Mouse (Mus musculus): Measurements from ENCODE around the gene Chchd1. TPM values are rescaled to one million over a fixed set of nuclear protein-coding genes. Genes with fewer than 3 reads are reported as not detected.
"Not testable (repeated sequence)": the region's sequence is repeated elsewhere in the genome, so short reads cannot be mapped to it uniquely, and the experiment has no call there.

Gene Chchd1
- polyA plus RNA-seq, 1 experiment from 2014 or later, result 236 TPM

DNA sequence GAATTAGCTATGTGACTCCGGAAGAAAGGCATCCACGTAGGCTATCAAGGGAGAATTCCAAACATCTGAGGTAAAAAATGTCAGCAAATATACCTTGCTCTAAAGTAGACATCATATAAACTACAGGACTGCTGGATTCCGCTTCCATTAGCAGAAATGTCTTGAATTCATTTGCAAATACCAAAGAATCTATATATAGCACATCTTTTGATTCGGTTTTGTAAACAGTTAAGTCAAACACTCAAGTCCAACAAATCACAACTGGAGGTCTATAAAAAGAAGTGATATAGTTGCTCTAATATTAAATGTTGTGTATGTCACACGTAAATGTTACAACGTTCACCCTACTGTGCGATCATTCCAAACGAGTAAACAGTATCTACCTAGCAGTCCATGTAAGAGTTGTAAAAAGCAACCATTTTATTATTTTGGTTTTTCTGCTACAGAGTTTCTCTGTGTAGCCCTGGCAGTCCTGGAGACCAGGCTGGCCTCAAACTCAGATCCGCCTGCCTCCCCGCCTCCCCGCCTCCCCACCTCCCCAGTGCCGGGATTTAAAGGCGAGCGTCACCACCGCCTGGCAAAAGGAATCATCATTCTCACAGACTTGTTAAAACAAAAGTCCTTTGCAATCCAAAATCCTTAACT lies 588 bp upstream of the Chchd1 start:
- 8% methylated on average over 15 of the region's 15 CpGs for WGBS
- H3K9ac ChIP-seq, result peak overlapping the region; percentile 95
- peaks cover 42% of the 10 kb centered on the region for H3K4me1 ChIP-seq (replicated peaks)
- 0 out of 2 replicates have a peak, but pooled peaks have one; percentile 9 for ATAC-seq (ENCODE audit: insufficient number of reproducible peaks, low FRiP score)
- H3K9me3 ChIP-seq (replicated peaks), result no peaks in the 10 kb centered on the region
- H3K27ac ChIP-seq (ENCODE audit: poor library complexity, severe bottlenecking), result peak overlapping the region; percentile 96
- H3K36me3 ChIP-seq, result peaks cover 31% of the 10 kb centered on the region
- peak overlapping the region; percentile 80 for H3K4me2 ChIP-seq
- H3K27me3 ChIP-seq (replicated peaks), result no peaks in the 10 kb centered on the region
- peak overlapping the region; percentile 98 for H3K4me3 ChIP-seq

DNA sequence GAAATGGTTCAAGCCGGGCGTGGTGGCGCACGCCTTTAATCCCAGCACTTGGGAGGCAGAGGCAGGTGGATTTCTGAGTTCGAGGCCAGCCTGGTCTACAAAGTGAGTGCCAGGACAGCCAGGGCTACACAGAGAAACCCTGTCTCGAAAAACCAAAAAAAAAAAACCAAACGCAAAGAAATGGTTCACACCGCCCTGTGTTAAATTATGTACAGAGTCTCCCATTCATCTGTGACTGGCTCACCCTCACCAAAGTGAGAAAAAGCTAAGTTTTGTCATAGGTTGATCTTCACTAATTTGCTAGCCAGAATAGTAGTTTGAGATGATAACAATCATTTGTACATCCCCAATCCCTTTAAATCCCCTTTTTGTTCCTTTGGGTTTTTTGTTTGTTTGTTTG lies 655 bp downstream of the Chchd1 start:
- peak overlapping the region; percentile 96 for H3K27ac ChIP-seq (ENCODE audit: poor library complexity, severe bottlenecking)
- WGBS, result 6% methylated on average over 8 of the region's 8 CpGs
- H3K36me3 ChIP-seq, result peaks cover 22% of the 10 kb centered on the region
- H3K4me1 ChIP-seq (replicated peaks), result peaks cover 32% of the 10 kb centered on the region
- H3K27me3 ChIP-seq (replicated peaks); ATAC-seq (ENCODE audit: insufficient number of reproducible peaks, low FRiP score); H3K9me3 ChIP-seq (replicated peaks): not testable (repeated sequence)
- H3K4me3 ChIP-seq, result peak overlapping the region; percentile 98
- peak overlapping the region; percentile 95 for H3K9ac ChIP-seq
- H3K4me2 ChIP-seq, result peak overlapping the region; percentile 80

DNA sequence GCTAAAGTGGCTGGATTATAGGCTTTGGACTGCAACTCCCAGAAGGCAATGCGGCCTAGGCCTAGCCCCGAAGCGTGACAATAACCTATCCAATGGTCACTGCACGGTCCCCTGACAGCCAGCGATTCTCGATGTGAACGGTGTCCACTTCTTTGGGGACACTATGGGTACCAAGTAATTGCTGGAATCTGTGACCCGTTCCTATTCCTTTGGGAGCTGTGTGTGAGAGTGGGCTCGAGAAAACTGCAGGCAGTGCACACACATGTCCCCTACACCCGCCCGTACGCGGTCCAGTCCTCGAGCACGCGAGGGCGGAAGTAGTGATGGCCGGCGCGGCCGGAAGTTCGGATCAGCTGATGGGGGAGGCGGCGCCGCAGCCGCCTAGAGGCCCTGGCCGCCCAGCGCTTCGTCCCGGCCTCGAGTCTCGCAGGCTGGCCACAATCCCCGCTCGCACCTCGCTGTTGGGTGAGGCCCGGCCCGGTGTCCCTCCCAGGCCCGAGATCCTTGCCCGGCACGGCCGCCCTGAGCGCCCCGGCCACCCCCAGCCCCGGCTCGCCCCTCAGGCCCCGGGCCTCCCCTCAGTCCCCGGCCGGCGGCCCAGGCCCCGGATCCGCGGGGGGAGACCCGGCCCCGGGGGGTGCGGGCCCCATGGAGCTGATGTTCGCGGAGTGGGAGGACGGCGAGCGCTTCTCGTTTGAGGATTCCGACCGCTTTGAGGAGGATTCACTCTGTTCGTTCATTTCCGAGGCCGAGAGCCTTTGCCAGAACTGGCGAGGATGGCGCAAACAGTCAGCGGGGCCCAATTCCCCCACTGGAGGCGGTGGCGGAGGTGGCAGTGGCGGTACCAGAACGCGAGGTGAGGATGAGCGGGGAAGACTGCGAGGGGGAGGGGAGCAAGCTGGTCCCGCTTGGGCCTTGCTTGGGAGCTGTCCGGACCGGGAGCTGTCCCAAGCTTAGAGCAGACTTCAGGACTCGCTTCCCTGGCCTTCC lies 4.7 kb downstream of the Chchd1 start, which contains the start of gene Zswim8:
Zswim8 (plus strand) TSS at position 352 of the 990 bp plus-strand sequence.
- H3K4me3 ChIP-seq, result peak within 1 kb of the TSS; percentile 97
- no peaks in the 10 kb centered on the region for H3K27me3 ChIP-seq (replicated peaks)
- peak within 1 kb of the TSS; percentile 90 for H3K27ac ChIP-seq (ENCODE audit: poor library complexity, severe bottlenecking)
- H3K4me2 ChIP-seq, result peak within 1 kb of the TSS; percentile 84
- peak; percentile 93 for ATAC-seq (ENCODE audit: insufficient number of reproducible peaks, low FRiP score)
- peaks cover 41% of the 10 kb centered on the region for H3K36me3 ChIP-seq
- peak within 1 kb of the TSS; percentile 99 for H3K9ac ChIP-seq
- H3K4me1 ChIP-seq (replicated peaks), result peaks cover 29% of the 10 kb centered on the region
- no peaks in the 10 kb centered on the region for H3K9me3 ChIP-seq (replicated peaks)
- under 1% methylated on average over 75 of the region's 80 CpGs for WGBS

DNA sequence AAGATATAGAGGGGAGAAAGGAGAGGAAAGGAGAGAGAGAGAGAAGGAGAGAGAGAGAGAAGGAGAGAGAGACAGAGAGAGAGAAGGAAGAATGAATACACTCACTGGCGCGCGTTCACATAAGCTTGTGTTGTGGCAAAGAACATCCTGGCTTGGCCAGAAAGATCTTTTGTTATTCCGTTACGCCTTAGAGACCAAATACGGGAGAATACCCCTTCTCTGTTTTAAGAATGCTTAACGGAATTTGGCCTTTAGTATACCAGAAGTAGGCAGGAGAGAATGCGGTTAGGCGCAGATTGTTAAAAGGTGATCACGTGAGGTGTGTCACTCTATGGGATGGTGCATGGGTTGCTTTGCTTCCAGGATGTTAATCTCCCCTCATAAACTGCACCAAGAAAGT lies 5.4 kb downstream of the Chchd1 start:
- ATAC-seq (ENCODE audit: insufficient number of reproducible peaks, low FRiP score), result no peak
- H3K36me3 ChIP-seq, result peaks cover 48% of the 10 kb centered on the region

DNA sequence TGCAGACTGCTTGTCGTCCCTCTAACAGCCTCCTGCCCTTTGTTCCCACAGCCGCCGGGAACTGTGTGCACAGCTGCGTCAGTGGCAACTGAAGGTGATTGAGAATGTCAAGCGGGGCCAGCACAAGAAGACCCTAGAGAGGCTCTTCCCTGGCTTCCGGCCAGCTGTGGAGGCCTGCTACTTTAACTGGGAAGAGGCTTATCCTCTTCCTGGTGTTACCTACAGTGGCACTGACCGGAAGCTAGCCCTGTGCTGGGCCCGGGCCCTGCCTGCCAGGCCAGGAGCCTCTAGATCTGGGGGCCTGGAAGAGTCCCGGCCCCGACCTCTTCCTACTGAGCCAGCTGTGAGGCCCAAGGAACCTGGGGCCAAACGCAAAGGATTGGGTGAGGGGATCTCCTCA lies 11.0 kb downstream of the Chchd1 start:
- H3K4me2 ChIP-seq, result peak overlapping the region; percentile 41
- WGBS, result 31% methylated on average over 11 of the region's 11 CpGs
- H3K27ac ChIP-seq (ENCODE audit: poor library complexity, severe bottlenecking), result peak overlapping the region; percentile 89

More for the DNA sequence above, 5.4 kb downstream of the Chchd1 start:
- H3K27me3 ChIP-seq (replicated peaks), result no peaks in the 10 kb centered on the region
- H3K9ac ChIP-seq, result peak overlapping the region; percentile 99
- peak overlapping the region; percentile 97 for H3K4me3 ChIP-seq
- H3K4me2 ChIP-seq, result peak overlapping the region; percentile 84
- 0 out of 2 replicates have a peak overlapping the region, but pooled peaks have one; percentile 90 for H3K27ac ChIP-seq (ENCODE audit: poor library complexity, severe bottlenecking)
- H3K4me1 ChIP-seq (replicated peaks), result peaks cover 35% of the 10 kb centered on the region
- H3K9me3 ChIP-seq (replicated peaks), result no peaks in the 10 kb centered on the region
- WGBS, result 10% methylated on average over 10 of the region's 10 CpGs

DNA sequence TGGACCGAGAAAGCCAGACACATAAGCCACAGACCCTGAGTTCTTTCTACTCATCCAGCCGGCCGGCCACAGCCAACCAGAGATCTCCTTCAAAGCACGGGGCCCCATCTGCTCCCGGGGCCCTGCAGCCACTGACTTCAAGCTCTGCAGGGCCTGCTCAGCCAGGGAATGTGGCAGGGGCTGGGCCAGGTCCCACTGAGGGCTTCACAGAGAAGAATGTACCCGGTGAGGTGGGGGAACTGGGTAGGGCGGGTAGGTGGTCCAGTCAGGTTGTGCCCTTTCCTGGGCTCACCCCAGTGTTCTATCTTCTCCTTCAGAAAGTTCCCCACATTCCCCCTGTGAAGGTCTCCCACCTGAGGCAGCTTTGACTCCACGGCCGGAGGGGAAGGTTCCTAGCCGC lies 15.6 kb downstream of the Chchd1 start:
- Histone ChIP-seq H3K4me3 (no peak overlapping the region), H3K4me2 (no peak overlapping the region), H3K27me3 (replicated peaks) (no peaks in the 10 kb centered on the region), H3K9ac (no peak overlapping the region), H3K4me1 (replicated peaks) (peaks cover 14% of the 10 kb centered on the region), H3K36me3 (peaks cover 98% of the 10 kb centered on the region), H3K9me3 (replicated peaks) (no peaks in the 10 kb centered on the region), H3K27ac (ENCODE audit: poor library complexity, severe bottlenecking) (no peak overlapping the region)
- WGBS, result 85% methylated on average over 10 of the region's 10 CpGs
- ATAC-seq (ENCODE audit: insufficient number of reproducible peaks, low FRiP score), result no peak

More for the DNA sequence above, 11.0 kb downstream of the Chchd1 start:
- H3K4me3 ChIP-seq, result no peak overlapping the region
- H3K9me3 ChIP-seq (replicated peaks), result no peaks in the 10 kb centered on the region
- peak overlapping the region; percentile 61 for H3K9ac ChIP-seq
- no peaks in the 10 kb centered on the region for H3K27me3 ChIP-seq (replicated peaks)
- peaks cover 90% of the 10 kb centered on the region for H3K36me3 ChIP-seq
- H3K4me1 ChIP-seq (replicated peaks), result peaks cover 40% of the 10 kb centered on the region
- ATAC-seq (ENCODE audit: insufficient number of reproducible peaks, low FRiP score), result peak; percentile 65

DNA sequence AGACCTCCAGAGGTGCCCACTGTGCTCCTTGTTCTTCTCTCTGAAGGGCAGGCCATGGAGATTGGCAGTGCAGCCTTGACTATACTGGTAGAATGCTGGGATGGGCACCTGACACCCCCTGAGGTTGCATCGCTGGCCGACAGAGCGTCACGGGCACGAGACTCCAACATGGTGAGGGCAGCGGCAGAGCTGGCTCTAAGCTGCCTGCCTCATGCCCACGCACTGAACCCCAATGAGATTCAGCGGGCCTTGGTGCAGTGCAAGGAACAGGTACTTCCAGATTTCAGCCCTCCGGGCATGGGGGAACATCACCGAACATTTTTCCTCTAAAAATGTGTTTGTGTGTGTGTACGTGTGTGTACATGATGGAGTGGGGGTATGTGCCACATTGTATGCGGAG lies 17.0 kb downstream of the Chchd1 start:
- no peaks in the 10 kb centered on the region for H3K9me3 ChIP-seq (replicated peaks)
- WGBS, result 93% methylated on average over 12 of the region's 12 CpGs
- H3K4me1 ChIP-seq (replicated peaks), result peaks cover 1% of the 10 kb centered on the region; the same call in 1 of the 2 replicates
- no peak for ATAC-seq (ENCODE audit: insufficient number of reproducible peaks, low FRiP score)
- H3K9ac ChIP-seq, result no peak overlapping the region
- no peak overlapping the region for H3K27ac ChIP-seq (ENCODE audit: poor library complexity, severe bottlenecking)
- peaks cover 98% of the 10 kb centered on the region for H3K36me3 ChIP-seq
- H3K27me3 ChIP-seq (replicated peaks), result no peaks in the 10 kb centered on the region
- H3K4me2 ChIP-seq, result no peak overlapping the region
- no peak overlapping the region for H3K4me3 ChIP-seq

DNA sequence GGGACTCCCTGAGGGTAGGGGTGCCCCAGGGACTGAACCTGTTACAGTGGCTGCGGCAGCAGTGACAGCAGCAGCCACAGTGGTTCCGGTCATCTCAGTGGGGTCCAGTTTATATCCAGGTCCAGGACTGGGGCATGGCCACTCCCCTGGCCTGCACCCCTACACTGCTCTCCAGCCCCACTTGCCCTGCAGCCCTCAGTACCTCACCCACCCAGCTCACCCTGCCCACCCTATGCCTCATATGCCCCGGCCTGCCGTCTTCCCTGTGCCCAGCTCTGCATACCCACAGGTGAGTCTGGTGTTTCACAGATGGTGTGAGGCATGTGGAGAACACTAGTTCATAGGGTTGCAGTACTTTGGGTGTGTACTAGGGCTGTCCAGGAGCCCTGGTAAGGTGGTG lies 18.6 kb downstream of the Chchd1 start:
- no peak overlapping the region for H3K4me3 ChIP-seq
- no peaks in the 10 kb centered on the region for H3K9me3 ChIP-seq (replicated peaks)
- H3K27me3 ChIP-seq (replicated peaks), result no peaks in the 10 kb centered on the region
- H3K27ac ChIP-seq (ENCODE audit: poor library complexity, severe bottlenecking), result no peak overlapping the region
- 93% methylated on average over 4 of the region's 4 CpGs for WGBS
- ATAC-seq (ENCODE audit: insufficient number of reproducible peaks, low FRiP score), result no peak
- peaks cover 14% of the 10 kb centered on the region for H3K4me1 ChIP-seq (replicated peaks)
- peaks cover 96% of the 10 kb centered on the region for H3K36me3 ChIP-seq
- no peak overlapping the region for H3K4me2 ChIP-seq
- H3K9ac ChIP-seq, result no peak overlapping the region

DNA sequence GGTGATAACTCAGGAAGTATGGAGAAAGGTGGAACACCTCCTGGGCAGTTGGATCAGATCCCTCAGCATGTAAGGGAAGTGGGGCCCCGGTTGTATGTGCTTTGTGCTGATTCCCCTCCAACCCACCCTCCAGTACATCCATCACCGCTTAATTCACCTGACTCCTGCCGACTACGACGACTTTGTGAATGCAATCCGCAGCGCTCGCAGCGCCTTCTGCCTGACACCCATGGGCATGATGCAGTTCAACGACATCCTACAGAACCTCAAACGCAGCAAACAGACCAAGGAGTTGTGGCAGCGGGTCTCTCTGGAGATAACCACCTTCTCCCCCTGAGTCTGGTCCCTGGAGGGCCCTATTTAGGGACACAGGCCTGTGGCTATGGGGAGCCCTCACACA lies 20.2 kb downstream of the Chchd1 start:
- peaks cover 92% of the 10 kb centered on the region for H3K36me3 ChIP-seq
- H3K4me1 ChIP-seq (replicated peaks), result peaks cover 14% of the 10 kb centered on the region
- ATAC-seq (ENCODE audit: insufficient number of reproducible peaks, low FRiP score), result no peak
- no peak overlapping the region for H3K9ac ChIP-seq
- no peaks in the 10 kb centered on the region for H3K27me3 ChIP-seq (replicated peaks)
- no peak overlapping the region for H3K4me2 ChIP-seq
- WGBS, result 90% methylated on average over 12 of the region's 12 CpGs
- H3K27ac ChIP-seq (ENCODE audit: poor library complexity, severe bottlenecking), result no peak overlapping the region
- no peak overlapping the region for H3K4me3 ChIP-seq
- no peaks in the 10 kb centered on the region for H3K9me3 ChIP-seq (replicated peaks)

DNA sequence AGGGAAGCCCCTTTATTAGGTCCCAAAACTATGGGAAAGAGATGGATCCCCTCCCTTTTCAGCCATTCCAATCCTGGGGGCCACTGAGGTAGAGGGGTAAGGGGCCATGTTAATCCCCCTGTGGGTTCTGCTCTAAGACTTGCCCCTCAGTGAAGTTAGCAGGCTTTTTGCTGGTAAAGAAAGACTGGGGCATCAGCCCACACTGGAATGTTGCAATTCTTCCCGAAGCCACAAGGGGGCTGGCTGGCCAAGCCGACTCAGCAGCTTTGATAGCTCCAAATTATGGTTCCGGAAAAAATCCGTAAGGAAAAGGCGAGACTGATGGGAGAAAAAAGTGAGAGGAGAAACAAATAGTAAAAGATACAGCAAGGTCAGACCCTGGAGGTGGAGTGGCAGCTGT lies 21.2 kb downstream of the Chchd1 start:
- no peak overlapping the region for H3K9ac ChIP-seq
- WGBS, result 25% methylated on average over 5 of the region's 5 CpGs
- H3K4me1 ChIP-seq (replicated peaks), result peaks cover 14% of the 10 kb centered on the region
- peaks cover 92% of the 10 kb centered on the region for H3K36me3 ChIP-seq
- H3K4me2 ChIP-seq, result no peak overlapping the region
- H3K4me3 ChIP-seq, result no peak overlapping the region
- H3K9me3 ChIP-seq (replicated peaks), result no peaks in the 10 kb centered on the region
- no peaks in the 10 kb centered on the region for H3K27me3 ChIP-seq (replicated peaks)
- H3K27ac ChIP-seq (ENCODE audit: poor library complexity, severe bottlenecking), result no peak overlapping the region
- ATAC-seq (ENCODE audit: insufficient number of reproducible peaks, low FRiP score), result no peak

Data from heart, embryonic 12.5 days (tissue).